Mouse (Mus musculus) liver, embryonic 14 days (tissue): ENCODE data around the gene Uxs1. TPM values are rescaled to one million over a fixed set of nuclear protein-coding genes. Genes with fewer than 3 reads are reported as not detected.

Source experiments
- polyA plus RNA-seq: library from polyadenylated mRNA; depleted of rRNA; stranded (reverse); fragments of >200 nt; gene quantifications from 2 replicates; pipeline ENCODE4 v1.2.3, GENCODE M21; 2012; rRNA removed

The Uxs1 gene
- polyA plus RNA-seq: 10.0 and 11.3 TPM in 2 replicates

DNA sequence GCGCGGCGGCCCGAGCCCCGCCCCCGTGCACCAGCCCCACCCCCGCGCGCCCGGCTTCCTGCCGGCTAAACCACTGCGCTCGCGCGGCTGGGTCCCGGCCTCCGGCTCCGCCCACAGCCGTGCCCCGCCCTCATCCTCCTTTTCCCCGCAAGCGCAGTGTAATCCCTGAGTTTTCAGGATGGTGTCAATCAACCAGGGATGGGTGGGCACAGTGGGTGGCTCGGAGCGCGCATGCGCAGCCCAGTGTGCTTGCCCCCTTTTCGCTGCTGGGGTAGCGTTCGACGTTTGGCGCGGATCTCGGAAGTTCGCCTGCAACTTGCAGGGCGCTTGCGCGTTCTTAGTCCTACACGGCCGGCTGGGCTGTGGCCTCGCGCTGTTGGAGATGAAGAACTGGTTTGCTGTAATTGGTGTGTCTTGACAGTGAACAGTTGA, at the start of gene Uxs1:
Gene Uxs1, minus strand, starts transcription at position 38 of the 432 bp plus-strand sequence.

DNA sequence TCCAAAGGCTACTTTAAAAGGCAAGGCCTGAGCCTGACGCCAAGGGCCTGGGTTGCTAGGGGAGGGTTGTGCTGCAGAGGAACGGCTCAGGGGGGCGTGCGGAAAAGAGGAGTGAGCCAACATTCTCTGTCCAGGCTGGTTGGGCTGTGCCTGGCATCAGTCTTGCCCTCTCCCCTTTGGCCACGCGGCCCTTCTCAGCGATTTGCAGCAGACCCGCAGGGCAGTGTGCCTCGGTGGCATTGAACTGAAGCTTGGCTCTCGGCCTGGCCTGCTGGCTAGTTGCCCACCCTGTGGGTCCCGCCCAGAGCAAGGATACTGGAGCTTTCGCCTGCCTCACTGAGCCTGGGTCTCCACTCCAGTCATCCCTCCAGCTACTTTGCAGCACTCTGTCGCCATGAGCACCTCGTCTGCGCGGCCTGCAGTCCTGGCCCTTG, 97.1 kb downstream of the Uxs1 start, which contains the start of gene 1500015O10Rik:
Gene 1500015O10Rik, plus strand, starts transcription at position 112 of the 434 bp plus-strand sequence.

Other genes with a start within 250 kb of the Uxs1 start
- 0.16 and 0.25 TPM in 2 replicates for gene 1500015O10Rik, start 97.2 kb downstream of the Uxs1 start, polyA plus RNA-seq
- 11.3 and 11.9 TPM in 2 replicates for gene Tpp2, start 105.8 kb upstream of the Uxs1 start, polyA plus RNA-seq
- 0.02 and 0.03 TPM in 2 replicates for gene Mettl21c, start 192.2 kb upstream of the Uxs1 start, polyA plus RNA-seq
- 0.35 and 0.41 TPM in 2 replicates for gene Gm8251, start 234.1 kb upstream of the Uxs1 start, polyA plus RNA-seq